Mouse (Mus musculus) liver, adult 2 months (tissue): ENCODE results near the gene Hbq1b.
"Not testable (repeated sequence)": the region's sequence is repeated elsewhere in the genome, so short reads cannot be mapped to it uniquely, and the experiment has no call there.

Experiments
- CTCF ChIP-seq: fragments of 200-500 bp; IDR thresholded peaks from 2 replicates; pipeline ENCODE4 v1.5.1; 2011; ENCODE audit warnings: low read depth, low read length, control low read depth
- POLR2A ChIP-seq: fragments of 200-500 bp; IDR thresholded peaks from 2 replicates; pipeline ENCODE4 v1.6.1; 2011; ENCODE audit warnings: low read length, control low read depth; ENCODE audit not compliant: insufficient read depth; ENCODE audit errors: extremely low read depth

- TF ChIP-seq POLR2A, CTCF: not testable (repeated sequence)
Measured at GRCm38 (mm10) chr11:32285887-32286286, 878 bp upstream of the Hbq1b start.
